Comparison of ENCODE assay signal across 8 mouse cellular contexts in genomic region chr6:124779222-124779983, GRCm38 (mm10). TPM values are rescaled to one million over a fixed set of nuclear protein-coding genes. Genes with fewer than 3 reads are reported as not detected.
DNase-seq lines count a peak whose midpoint lies in the region; ATAC-seq and TF ChIP-seq lines count a peak whose summit lies in the region.

Gene Lrrc23 (minus strand): TSS chr6:124779727.

- no peak for ATAC-seq in cerebellum, adult (ENCODE audit: insufficient number of reproducible peaks, low FRiP score, low TSS enrichment)
- peak; percentile 79 for ATAC-seq in forebrain, postnatal 0 days
- peak; percentile 34; the same call in 1 of the 2 replicates for ATAC-seq in intestine, embryonic 14.5 days (replicated peaks; ENCODE audit: low FRiP score, low TSS enrichment, low read depth)
- peak; percentile 75 for ATAC-seq in lung, embryonic 14.5 days (ENCODE audit: insufficient read depth)
- ATAC-seq in neural tube, embryonic 13.5 days (ENCODE audit: low read depth) = peak; percentile 47; the same call in 1 of the 2 replicates

- peak within 1 kb of the TSS; percentile 44 for H3K4me2 ChIP-seq in forebrain, postnatal 0 days (ENCODE audit: low read depth)
- peak within 1 kb of the TSS; percentile 73 for H3K4me2 ChIP-seq in intestine, embryonic 14.5 days (ENCODE audit: low read length)
- H3K4me2 ChIP-seq in lung, embryonic 14.5 days = peak within 1 kb of the TSS; percentile 58
- peak within 1 kb of the TSS; percentile 60 for H3K4me2 ChIP-seq in neural tube, embryonic 13.5 days

- no peaks in the 10 kb centered on the region for H3K36me3 ChIP-seq in forebrain, postnatal 0 days (ENCODE audit: insufficient read depth)
- H3K36me3 ChIP-seq in intestine, embryonic 14.5 days (ENCODE audit: control insufficient read depth, insufficient read depth, low read length) = no peaks in the 10 kb centered on the region
- no peaks in the 10 kb centered on the region for H3K36me3 ChIP-seq in lung, embryonic 14.5 days (ENCODE audit: insufficient read depth)
- no peaks in the 10 kb centered on the region for H3K36me3 ChIP-seq in neural tube, embryonic 13.5 days

- peak within 1 kb of the TSS; percentile 28 for H3K4me3 ChIP-seq in forebrain, postnatal 0 days (ENCODE audit: low read depth, low read length)
- H3K4me3 ChIP-seq in intestine, embryonic 14.5 days (ENCODE audit: low read depth, low read length) = peak within 1 kb of the TSS; percentile 40
- H3K4me3 ChIP-seq in lung, embryonic 14.5 days (ENCODE audit: low read depth, low read length) = peak within 1 kb of the TSS; percentile 32
- H3K4me3 ChIP-seq in neural tube, embryonic 13.5 days = peak within 1 kb of the TSS; percentile 35

- no peaks in the 10 kb centered on the region for H3K9me3 ChIP-seq in forebrain, postnatal 0 days (ENCODE audit: low read length)
- no peaks in the 10 kb centered on the region for H3K9me3 ChIP-seq in intestine, embryonic 14.5 days (ENCODE audit: control insufficient read depth, low read length)
- no peaks in the 10 kb centered on the region for H3K9me3 ChIP-seq in lung, embryonic 14.5 days (ENCODE audit: low read depth, low read length)
- no peaks in the 10 kb centered on the region for H3K9me3 ChIP-seq in neural tube, embryonic 13.5 days

- peak; percentile 29 to 40 for DNase-seq in cerebellum, adult 18-20 months
- DNase-seq in adrenal gland, postnatal 36 days = peak; percentile 44 to 62
- DNase-seq in forebrain, postnatal 0 days = peak; percentile 77
- peak; percentile 78 for DNase-seq in intestine, embryonic 14.5 days (ENCODE audit: low spot score)
- DNase-seq in lung, embryonic 14.5 days = peak; percentile 86
- no peak for DNase-seq in adipocyte (ENCODE audit: low spot score)

- 4% methylated on average over 23 of the region's 23 CpGs for WGBS in forebrain, postnatal 0 days
- 3% methylated on average over 23 of the region's 23 CpGs for WGBS in intestine, embryonic 14.5 days
- 2% methylated on average over 23 of the region's 23 CpGs for WGBS in lung, embryonic 14.5 days
- 2% methylated on average over 23 of the region's 23 CpGs for WGBS in neural tube, embryonic 13.5 days

- peaks cover 2% of the 10 kb centered on the region; the same call in 1 of the 2 replicates for H3K4me1 ChIP-seq in forebrain, postnatal 0 days (ENCODE audit: insufficient read depth)
- peaks cover 14% of the 10 kb centered on the region; the same call in 1 of the 2 replicates for H3K4me1 ChIP-seq in intestine, embryonic 14.5 days (replicated peaks; ENCODE audit: control insufficient read depth, insufficient read depth, low read length)
- H3K4me1 ChIP-seq in lung, embryonic 14.5 days (ENCODE audit: insufficient read depth) = peaks cover 8% of the 10 kb centered on the region; the same call in 1 of the 2 replicates
- peaks cover 17% of the 10 kb centered on the region for H3K4me1 ChIP-seq in neural tube, embryonic 13.5 days (replicated peaks)

- no peak for TF ChIP-seq CTCF in forebrain, postnatal 0 days (IDR thresholded peaks at IDR 0.05; ENCODE audit: low read depth)
- TF ChIP-seq CTCF in lung, embryonic 14.5 days (IDR thresholded peaks at IDR 0.05; ENCODE audit: low read depth) = no peak

- no peak within 1 kb of the TSS for H3K27ac ChIP-seq in forebrain, postnatal 0 days (ENCODE audit: low read depth, low read length)
- no peak within 1 kb of the TSS for H3K27ac ChIP-seq in intestine, embryonic 14.5 days (ENCODE audit: low read depth)
- no peak within 1 kb of the TSS for H3K27ac ChIP-seq in lung, embryonic 14.5 days (ENCODE audit: low read depth)
- no peak within 1 kb of the TSS for H3K27ac ChIP-seq in neural tube, embryonic 13.5 days (replicated peaks)

- peak within 1 kb of the TSS; percentile 26; the same call in 1 of the 2 replicates for H3K9ac ChIP-seq in forebrain, postnatal 0 days
- H3K9ac ChIP-seq in intestine, embryonic 14.5 days (ENCODE audit: low read length) = peak within 1 kb of the TSS; percentile 29; the same call in 1 of the 2 replicates
- peak within 1 kb of the TSS; percentile 16; the same call in 1 of the 2 replicates for H3K9ac ChIP-seq in lung, embryonic 14.5 days
- H3K9ac ChIP-seq in neural tube, embryonic 13.5 days = peak within 1 kb of the TSS; percentile 51

- no peaks in the 10 kb centered on the region for H3K27me3 ChIP-seq in forebrain, postnatal 0 days (ENCODE audit: insufficient read depth, low read length)
- H3K27me3 ChIP-seq in intestine, embryonic 14.5 days (replicated peaks; ENCODE audit: control insufficient read depth, insufficient read depth, low read length) = 0 out of 2 replicates have a peak, but pooled peaks cover 10% of the 10 kb centered on the region
- H3K27me3 ChIP-seq in lung, embryonic 14.5 days (ENCODE audit: insufficient read depth, low read length) = 0 out of 2 replicates have a peak, but pooled peaks cover 4% of the 10 kb centered on the region
- peaks cover 11% of the 10 kb centered on the region; the same call in 1 of the 2 replicates for H3K27me3 ChIP-seq in neural tube, embryonic 13.5 days

RNA-seq across cellular contexts. Expression of gene Lrrc23, which starts in this region (rescaled TPM):
- under 1 TPM in 1 of 2 experiments, not detected in 1; 0.43 TPM for total RNA-seq in adrenal gland, postnatal 36 days (2021)
- total RNA-seq in forebrain, postnatal 0 days (2014; rRNA removed) = 13.7 and 13.8 TPM in 2 replicates
- polyA plus RNA-seq in forebrain, postnatal 0 days (2015; fragmentation: Nextera tagmentation; extraction: Ambion mirVana) = 9.6 and 14.7 TPM in 2 replicates
- 0.45 and 0.47 TPM in 2 replicates for polyA plus RNA-seq in intestine, embryonic 14.5 days (2014; fragmentation: Nextera tagmentation; extraction: Ambion mirVana)
- 0.17 and 0.58 TPM in 2 replicates for polyA plus RNA-seq in lung, embryonic 14.5 days (2014; fragmentation: Nextera tagmentation; extraction: Ambion mirVana)
- polyA plus RNA-seq in neural tube, embryonic 13.5 days (2015; fragmentation: Nextera tagmentation; extraction: Ambion mirVana) = 0.57 and 2.1 TPM in 2 replicates

Comparison
In these comparisons a context has a peak if more than half of its experiments do, and no peak if none do; other contexts are left out.
1. RNA of gene Lrrc23 (total RNA-seq): 13.7 to 13.8 TPM in forebrain, postnatal 0 days; 0.43 TPM in adrenal gland, postnatal 36 days; every median in the first group is over 10 times any median in the second.
2. Peak in DNase-seq in adrenal gland, postnatal 36 days; RNA of the gene not detected or under 1 TPM.
3. Peak in DNase-seq, ATAC-seq, H3K4me3 ChIP-seq, H3K9ac ChIP-seq and H3K4me2 ChIP-seq in intestine, embryonic 14.5 days; RNA of the gene not detected or under 1 TPM.
4. Peak in DNase-seq, ATAC-seq, H3K4me3 ChIP-seq, H3K9ac ChIP-seq and H3K4me2 ChIP-seq in lung, embryonic 14.5 days; RNA of the gene not detected or under 1 TPM.
5. Peak in every context shown above with its lines, with median percentiles within 50 percentile points of each other: H3K4me2 ChIP-seq, H3K4me3 ChIP-seq and H3K9ac ChIP-seq.